Mouse (Mus musculus) forebrain, embryonic 16.5 days (tissue): ENCODE measurements at regions not wholly inside any gene's neighbourhood (a gene's known extent, or its start where the extent isn't known, plus 50 kb on each side); places are given as distances from the start of the nearest gene placed in this dataset.

Source experiments
- ATAC-seq: fragments of 200-750 bp; cut with Nextera tagmentation; 2 replicates; pipeline ENCODE4 v1.8.0; 2017; ENCODE audit warnings: mild to moderate bottlenecking, moderate library complexity
- H3K27ac ChIP-seq: fragments of 300-500 bp; sonication (generic); 2 replicates; pipeline ENCODE4 v1.5.1; 2014; ENCODE audit warnings: low read length, control low read depth
- H3K27me3 ChIP-seq: fragments of 300-500 bp; sonication (generic); replicated peaks from 2 replicates; pipeline ENCODE4 v1.6.1; 2014; ENCODE audit warnings: low read length; ENCODE audit not compliant: control insufficient read depth, insufficient read depth
- H3K36me3 ChIP-seq: fragments of 300-500 bp; sonication (generic); 2 replicates; pipeline ENCODE4 v1.6.1; 2014; ENCODE audit not compliant: control insufficient read depth, insufficient read depth
- H3K4me1 ChIP-seq: fragments of 300-500 bp; sonication (generic); replicated peaks from 2 replicates; pipeline ENCODE4 v1.6.1; 2014; ENCODE audit warnings: low read length; ENCODE audit not compliant: control insufficient read depth, insufficient read depth
- H3K4me2 ChIP-seq: fragments of 300-500 bp; sonication (generic); 2 replicates; pipeline ENCODE4 v1.6.1; 2014; ENCODE audit warnings: mild to moderate bottlenecking, low read length, control low read depth
- H3K4me3 ChIP-seq: fragments of 300-500 bp; sonication (generic); replicated peaks from 2 replicates; pipeline ENCODE4 v1.5.1; 2014; ENCODE audit warnings: mild to moderate bottlenecking, low read length, control low read depth
- H3K9ac ChIP-seq: fragments of 300-500 bp; sonication (generic); replicated peaks from 2 replicates; pipeline ENCODE4 v1.6.1; 2014; ENCODE audit warnings: low read depth, low read length, control low read depth
- H3K9me3 ChIP-seq: fragments of 300-500 bp; sonication (generic); 2 replicates; pipeline ENCODE4 v1.6.1; 2016; ENCODE audit warnings: low read length; ENCODE audit not compliant: control insufficient read depth
- WGBS: fragments of 180-500 bp; shearing (Covaris S2); extraction: QIAGEN DNeasy Blood & Tissue Kit; methylation state at CpG from one replicate; pipeline ENCODE4 v1.1.7; 2014; 5-methylcytosine and 5-hydroxymethylcytosine counted together

DNA sequence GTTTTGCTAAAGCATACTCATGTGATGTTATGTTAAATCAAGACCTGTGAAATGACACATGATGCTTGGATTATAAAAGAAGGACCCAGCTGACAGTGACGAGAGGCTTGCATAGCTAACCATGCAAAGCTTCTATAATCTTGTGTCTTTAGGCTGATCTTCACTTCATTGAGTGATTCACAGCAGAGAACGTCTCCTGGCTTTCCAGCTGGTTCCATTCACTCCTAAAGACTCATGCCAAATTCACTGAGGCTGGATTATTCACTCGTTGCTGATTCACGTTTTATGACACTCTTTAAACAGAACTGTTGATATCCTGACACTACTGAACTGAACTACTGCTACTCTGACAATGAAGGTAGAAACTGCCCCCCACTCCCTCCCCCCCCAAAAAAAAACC is 1642.4 kb upstream of the Slc39a10 start:
- Histone ChIP-seq H3K27ac (no peak overlapping the region), H3K4me3 (no peak overlapping the region), H3K4me2 (no peak overlapping the region), H3K36me3 (no peaks in the 10 kb centered on the region), H3K9me3 (no peaks in the 10 kb centered on the region), H3K9ac (no peak overlapping the region), H3K27me3 (no peaks in the 10 kb centered on the region), H3K4me1 (no peaks in the 10 kb centered on the region)
- no peak for ATAC-seq
- WGBS, result 70% methylated on average over 4 of the region's 4 CpGs

DNA sequence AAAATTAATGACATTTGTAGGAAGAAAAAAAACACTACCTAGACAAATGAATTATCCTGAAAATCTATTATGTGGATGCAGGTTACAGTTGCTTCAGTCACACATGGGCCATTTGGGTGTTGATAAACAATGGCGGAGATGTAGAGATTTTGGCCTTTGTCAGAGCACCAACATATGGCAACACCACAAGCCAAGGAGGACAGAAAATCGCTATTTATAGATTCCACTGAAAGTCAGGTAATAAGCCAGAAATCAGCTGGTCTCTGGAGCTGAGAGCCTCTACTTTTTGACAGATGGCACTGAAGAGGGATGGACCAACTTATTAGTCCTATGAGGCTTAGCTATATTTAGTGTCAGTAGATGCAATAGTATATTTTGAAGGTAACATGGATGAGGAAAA is 1640.7 kb upstream of the Slc39a10 start:
- Histone ChIP-seq H3K9ac (no peak overlapping the region), H3K36me3 (no peaks in the 10 kb centered on the region), H3K9me3 (no peaks in the 10 kb centered on the region), H3K27ac (no peak overlapping the region), H3K27me3 (no peaks in the 10 kb centered on the region), H3K4me1 (no peaks in the 10 kb centered on the region), H3K4me3 (no peak overlapping the region), H3K4me2 (no peak overlapping the region)
- no peak for ATAC-seq
- 76% methylated on average over 2 of the region's 2 CpGs for WGBS

DNA sequence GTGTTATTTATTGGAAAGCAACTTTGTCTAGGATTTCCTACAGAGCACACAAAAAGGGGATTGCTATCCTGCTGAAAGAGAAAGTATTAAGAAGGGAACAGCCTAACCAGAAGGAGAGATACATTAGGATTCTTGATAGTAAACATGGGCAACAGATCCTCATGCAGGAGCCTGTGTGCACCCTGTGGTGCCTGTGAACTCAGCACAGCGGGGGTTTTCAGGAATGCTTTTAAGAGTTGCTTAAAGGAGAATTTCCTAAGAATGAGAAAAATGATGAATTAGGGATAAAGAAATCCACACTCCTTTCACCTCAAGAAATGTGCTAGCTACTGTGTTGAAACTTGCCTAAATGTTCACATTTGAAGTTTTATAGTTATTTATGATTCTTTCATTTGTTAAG is 1596.1 kb upstream of the Slc39a10 start:
- Histone ChIP-seq H3K9ac (no peak overlapping the region), H3K27me3 (no peaks in the 10 kb centered on the region), H3K27ac (no peak overlapping the region), H3K4me2 (no peak overlapping the region), H3K4me1 (no peaks in the 10 kb centered on the region), H3K4me3 (no peak overlapping the region), H3K9me3 (no peaks in the 10 kb centered on the region), H3K36me3 (no peaks in the 10 kb centered on the region)
- no peak for ATAC-seq
- WGBS, result 7% methylated on average over 1 of the region's 1 CpGs

DNA sequence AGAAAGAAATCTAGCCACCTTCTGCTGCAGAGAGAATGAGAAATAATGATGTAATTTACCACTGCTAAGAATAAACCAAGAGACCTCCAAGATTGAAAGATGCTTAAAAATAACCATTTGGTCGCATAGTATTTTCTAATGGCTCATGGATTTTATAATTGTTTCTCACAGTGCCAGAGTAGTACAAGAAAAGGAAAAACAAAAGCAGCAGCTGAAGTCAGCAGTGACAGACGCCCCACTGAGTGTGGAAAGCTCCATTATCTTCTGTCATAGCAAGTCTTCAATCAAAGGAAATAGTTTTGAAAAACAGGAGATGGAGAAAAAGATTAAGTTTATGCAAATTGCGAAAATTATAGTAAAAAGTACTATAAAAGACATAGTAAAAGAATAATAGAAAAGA is 1567.3 kb upstream of the Slc39a10 start:
- Histone ChIP-seq H3K36me3 (no peaks in the 10 kb centered on the region), H3K4me1 (no peaks in the 10 kb centered on the region), H3K27ac (no peak overlapping the region), H3K27me3 (no peaks in the 10 kb centered on the region), H3K4me3 (no peak overlapping the region), H3K4me2 (no peak overlapping the region), H3K9ac (no peak overlapping the region), H3K9me3 (no peaks in the 10 kb centered on the region)
- WGBS, result 52% methylated on average over 3 of the region's 3 CpGs
- peak; percentile 72; the same call in 1 of the 2 replicates for ATAC-seq
